Mouse (Mus musculus): ENCODE measurements around the gene Runx3.

The Runx3 gene

GRCm38 (mm10) chr4:135151111-135151987, 30.9 kb downstream of the Runx3 start:
- DNase-seq (ENCODE audit: low spot score in 2 of 2): no peak

GRCm38 (mm10) chr4:135151988-135152594, 31.6 kb downstream of the Runx3 start:
- no peak for DNase-seq (ENCODE audit: low spot score in 2 of 2)

GRCm38 (mm10) chr4:135152834-135153259, 32.4 kb downstream of the Runx3 start:
- peak in 1 of 2 experiments; percentile 22 for DNase-seq (ENCODE audit: low spot score in 2 of 2)

GRCm38 (mm10) chr4:135153260-135154088, 33.0 kb downstream of the Runx3 start:
- DNase-seq (ENCODE audit: low spot score in 2 of 2): peak in 1 of 2 experiments; percentile 14

GRCm38 (mm10) chr4:135154089-135154949, 33.9 kb downstream of the Runx3 start:
- no peak for DNase-seq (ENCODE audit: low spot score in 2 of 2)

- no peak for DNase-seq (ENCODE audit: low spot score in 2 of 2)
These were observed 34.8 kb downstream of the Runx3 start for GRCm38 (mm10) chr4:135155106-135155800.

- DNase-seq (ENCODE audit: low spot score in 2 of 2): no peak
These were observed 35.5 kb downstream of the Runx3 start for GRCm38 (mm10) chr4:135155805-135156469.

GRCm38 (mm10) chr4:135156531-135156930, 36.1 kb downstream of the Runx3 start:
- DNase-seq (ENCODE audit: low spot score in 2 of 2): no peak

- no peak for DNase-seq (ENCODE audit: low spot score in 2 of 2)
These were observed 36.9 kb downstream of the Runx3 start for GRCm38 (mm10) chr4:135157329-135157728.

- no peak for DNase-seq (ENCODE audit: low spot score in 2 of 2)
These were observed 38.4 kb downstream of the Runx3 start for GRCm38 (mm10) chr4:135158724-135159409.

GRCm38 (mm10) chr4:135159663-135160062, 39.2 kb downstream of the Runx3 start:
- no peak for DNase-seq (ENCODE audit: low spot score in 2 of 2)

GRCm38 (mm10) chr4:135160168-135160567, 39.7 kb downstream of the Runx3 start:
- no peak for DNase-seq (ENCODE audit: low spot score in 2 of 2)

- DNase-seq (ENCODE audit: low spot score in 2 of 2): no peak
These were observed 41.0 kb downstream of the Runx3 start for GRCm38 (mm10) chr4:135161441-135161840.

GRCm38 (mm10) chr4:135165761-135166160, 45.3 kb downstream of the Runx3 start:
- DNase-seq (ENCODE audit: low spot score in 2 of 2): no peak

GRCm38 (mm10) chr4:135166413-135167225, 46.2 kb downstream of the Runx3 start:
- DNase-seq (ENCODE audit: low spot score in 2 of 2): no peak

- no peak for DNase-seq (ENCODE audit: low spot score in 2 of 2)
These were observed 47.5 kb downstream of the Runx3 start for GRCm38 (mm10) chr4:135167816-135168527.

- DNase-seq (ENCODE audit: low spot score in 2 of 2): no peak
These were observed 48.6 kb downstream of the Runx3 start for GRCm38 (mm10) chr4:135169096-135169495.

GRCm38 (mm10) chr4:135169501-135169900, 49.0 kb downstream of the Runx3 start:
- DNase-seq (ENCODE audit: low spot score in 2 of 2): no peak

All from urinary bladder, postnatal 36 days (tissue).